Mouse (Mus musculus) lung, adult 2 months (tissue): ENCODE measurements around the gene Ramp3.

Experiments
- CTCF ChIP-seq: fragments of 200-500 bp; IDR thresholded peaks from 2 replicates; pipeline ENCODE4 v1.5.1; 2011; ENCODE audit warnings: mild to moderate bottlenecking, low read length, control low read depth; ENCODE audit not compliant: insufficient read depth
- POLR2A ChIP-seq: fragments of 200-500 bp; IDR thresholded peaks from 2 replicates; pipeline ENCODE4 v1.6.1; 2011; ENCODE audit warnings: low read depth, mild to moderate bottlenecking, control low read depth, low read length, borderline replicate concordance; ENCODE audit errors: extremely low read depth

DNA sequence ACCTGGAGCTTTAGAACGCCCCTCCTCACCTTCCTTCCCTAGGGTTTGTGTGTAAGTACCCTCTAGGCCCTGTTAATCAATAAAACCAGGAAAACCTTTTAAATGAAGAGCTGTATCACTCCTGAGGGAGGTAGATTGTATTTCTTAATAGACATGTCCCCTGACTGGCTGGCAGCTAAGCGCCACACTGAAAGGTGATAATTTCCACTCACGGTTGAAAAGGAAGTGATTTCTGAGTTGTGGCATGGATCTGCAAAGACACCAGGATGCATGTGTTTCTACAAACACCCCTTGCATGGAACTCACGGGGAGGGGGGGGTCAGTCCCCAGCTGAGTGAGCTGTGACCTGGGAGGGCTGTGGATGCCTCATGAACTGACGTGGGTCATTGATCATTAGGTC is 47.2 kb downstream of the Ramp3 start:
- TF ChIP-seq POLR2A (no peak), CTCF (no peak)
